Mouse (Mus musculus) embryonic facial prominence, embryonic 13.5 days (tissue): Measurements from ENCODE around the gene Timeless. TPM values are rescaled to one million over a fixed set of nuclear protein-coding genes. Genes with fewer than 3 reads are reported as not detected.
A peak's percentile ranks its signal among the peaks of the same experiment; 100 is the strongest.

Source experiments
- ATAC-seq: fragments of 200-750 bp; cut with Nextera tagmentation; 2 replicates; pipeline ENCODE4 v1.8.0; 2017; ENCODE audit warnings: low read depth; ENCODE audit not compliant: insufficient number of reproducible peaks, insufficient read depth, low FRiP score, low TSS enrichment
- H3K27ac ChIP-seq: fragments of 300-500 bp; sonication (generic); 2 replicates; pipeline ENCODE4 v1.5.1; 2015; ENCODE audit warnings: moderate library complexity, mild to moderate bottlenecking, inconsistent platforms
- H3K27me3 ChIP-seq: fragments of 300-500 bp; sonication (generic); 2 replicates; pipeline ENCODE4 v1.6.1; 2015; ENCODE audit warnings: mild to moderate bottlenecking, inconsistent platforms
- H3K36me3 ChIP-seq: fragments of 300-500 bp; sonication (generic); 2 replicates; pipeline ENCODE4 v1.6.1; 2015; ENCODE audit warnings: mild to moderate bottlenecking, inconsistent platforms
- H3K4me1 ChIP-seq: fragments of 300-500 bp; sonication (generic); 2 replicates; pipeline ENCODE4 v1.6.1; 2015; ENCODE audit warnings: inconsistent platforms
- H3K4me2 ChIP-seq: fragments of 300-500 bp; sonication (generic); 2 replicates; pipeline ENCODE4 v1.6.1; 2015; ENCODE audit warnings: moderate library complexity, mild to moderate bottlenecking, inconsistent platforms
- H3K4me3 ChIP-seq: fragments of 300-500 bp; sonication (generic); 2 replicates; pipeline ENCODE4 v1.5.1; 2015; ENCODE audit warnings: mild to moderate bottlenecking, inconsistent platforms
- H3K9ac ChIP-seq: fragments of 300-500 bp; sonication (generic); 2 replicates; pipeline ENCODE4 v1.6.1; 2015; ENCODE audit warnings: mild to moderate bottlenecking, inconsistent platforms
- H3K9me3 ChIP-seq: fragments of 300-500 bp; sonication (generic); 2 replicates; pipeline ENCODE4 v1.6.1; 2016; ENCODE audit warnings: inconsistent platforms
- WGBS: fragments of 180-500 bp; shearing (Covaris S2); methylation state at CpG from one replicate; pipeline ENCODE4 v1.1.7; 2015; ENCODE audit warnings: mixed read lengths; 5-methylcytosine and 5-hydroxymethylcytosine counted together
- polyA plus RNA-seq: library from polyadenylated mRNA; unstranded; fragments of >200 nt; fragmentation: Nextera tagmentation; extraction: Ambion mirVana; gene quantifications from 2 replicates; pipeline ENCODE4 v1.2.1, GENCODE M21; 2015

The Timeless gene
- polyA plus RNA-seq, 1 experiment from 2014 or later = 79.4 TPM

- 76% methylated on average over 11 of the region's 11 CpGs for WGBS
These were observed 66.9 kb downstream of the Timeless start, which contains the start of gene Il23a for GRCm38 (mm10) chr10:128298702-128299171. Gene Il23a, minus strand, starts transcription at chr10:128298752.

DNA sequence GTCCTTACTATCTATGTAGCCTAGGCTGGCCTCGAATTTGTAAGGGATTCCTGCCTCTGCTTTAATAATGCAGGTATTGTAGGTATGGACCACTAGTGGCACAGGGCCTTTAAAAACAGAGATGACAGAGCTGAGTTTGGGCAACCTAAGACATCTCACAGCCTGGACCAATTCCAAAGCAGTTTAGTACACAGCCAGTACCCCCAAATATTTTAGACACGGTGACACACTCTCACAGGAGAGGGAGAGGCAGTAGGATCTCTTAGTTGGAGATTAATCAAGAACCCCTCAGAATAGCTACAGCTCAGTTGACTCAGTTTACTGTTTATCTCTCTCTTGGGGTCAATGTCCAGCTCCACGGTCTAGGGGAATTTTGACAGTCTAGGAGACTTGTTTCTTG, 70.5 kb downstream of the Timeless start:
- Histone ChIP-seq H3K4me1 (peaks cover 16% of the 10 kb centered on the region), H3K4me2 (peak overlapping the region; percentile 76), H3K4me3 (peak overlapping the region; percentile 60), H3K27me3 (no peaks in the 10 kb centered on the region), H3K9ac (peak overlapping the region; percentile 87), H3K36me3 (0 out of 2 replicates have a peak, but pooled peaks cover 4% of the 10 kb centered on the region), H3K9me3 (no peaks in the 10 kb centered on the region), H3K27ac (peak overlapping the region; percentile 96)
- 37% methylated on average over 3 of the region's 3 CpGs for WGBS
- ATAC-seq = no peak

More at GRCm38 (mm10) chr10:128298702-128299171, 66.9 kb downstream of the Timeless start, which contains the start of gene Il23a:
- Histone ChIP-seq H3K4me3 (no peak within 1 kb of the TSS), H3K9ac (no peak within 1 kb of the TSS), H3K27me3 (no peaks in the 10 kb centered on the region), H3K9me3 (no peaks in the 10 kb centered on the region), H3K4me1 (peaks cover 8% of the 10 kb centered on the region), H3K27ac (no peak within 1 kb of the TSS), H3K4me2 (no peak within 1 kb of the TSS), H3K36me3 (no peaks in the 10 kb centered on the region)
- ATAC-seq = no peak

Other genes starting within 250 kb of the Timeless start
- gene Hsd17b6, start 224.5 kb upstream of the Timeless start, polyA plus RNA-seq = not detected in 2 replicates
- 92.1 and 92.2 TPM in 2 replicates for gene Prim1, start 216.9 kb upstream of the Timeless start, polyA plus RNA-seq
- gene Naca, start 196.5 kb upstream of the Timeless start, polyA plus RNA-seq = 789 and 900 TPM in 2 replicates
- 537 and 556 TPM in 2 replicates for gene Ptges3, start 173.1 kb upstream of the Timeless start, polyA plus RNA-seq
- gene Atp5b, start 148.8 kb upstream of the Timeless start, polyA plus RNA-seq = 1,953 and 2,050 TPM in 2 replicates
- gene Baz2a, start 140.5 kb upstream of the Timeless start, polyA plus RNA-seq = 10.9 and 11.4 TPM in 2 replicates
- 39.7 and 42.2 TPM in 2 replicates for gene Rbms2, start 51.8 kb upstream of the Timeless start, polyA plus RNA-seq
- 2.2 TPM in 2 replicates for gene Gls2, start 37.6 kb upstream of the Timeless start, polyA plus RNA-seq
- gene Spryd4, start 20.3 kb upstream of the Timeless start, polyA plus RNA-seq = 31.6 and 32.3 TPM in 2 replicates
- 0.14 and 0.51 TPM in 2 replicates for gene Mip, start 6.2 kb upstream of the Timeless start, polyA plus RNA-seq
- gene Apon, start 22.0 kb downstream of the Timeless start, polyA plus RNA-seq = 0.58 and 0.62 TPM in 2 replicates
- 2.0 TPM in 1 of 2 replicates, not detected in the other for gene Apof, start 36.6 kb downstream of the Timeless start, polyA plus RNA-seq
- gene Stat2, start 38.5 kb downstream of the Timeless start, polyA plus RNA-seq = 15.7 and 19.0 TPM in 2 replicates
- gene Il23a, start 66.7 kb downstream of the Timeless start, polyA plus RNA-seq = 0.23 and 0.25 TPM in 2 replicates
- gene Pan2, start 71.3 kb downstream of the Timeless start, polyA plus RNA-seq = 31.8 and 32.3 TPM in 2 replicates
- gene Cnpy2, start 90.4 kb downstream of the Timeless start, polyA plus RNA-seq = 349 and 362 TPM in 2 replicates
- 160 and 179 TPM in 2 replicates for gene Cs, start 105.7 kb downstream of the Timeless start, polyA plus RNA-seq
- 13.1 and 16.2 TPM in 2 replicates for gene Coq10a, start 136.9 kb downstream of the Timeless start, polyA plus RNA-seq
- gene Ankrd52, start 145.1 kb downstream of the Timeless start, polyA plus RNA-seq = 15.0 and 16.0 TPM in 2 replicates
- 0.20 and 0.92 TPM in 2 replicates for gene Slc39a5, start 169.2 kb downstream of the Timeless start, polyA plus RNA-seq
- 72.3 and 73.0 TPM in 2 replicates for gene Nabp2, start 179.4 kb downstream of the Timeless start, polyA plus RNA-seq
- gene Rnf41, start 179.6 kb downstream of the Timeless start, polyA plus RNA-seq = 45.4 and 46.7 TPM in 2 replicates
- 111 and 119 TPM in 2 replicates for gene Smarcc2, start 227.2 kb downstream of the Timeless start, polyA plus RNA-seq